Mouse (Mus musculus) C2C12 (cell line): Measurements from ENCODE around the gene Zbtb16. TPM values are rescaled to one million over a fixed set of nuclear protein-coding genes. Genes with fewer than 3 reads are reported as not detected.

Experiments
- H3K27me3 ChIP-seq: one replicate; pipeline ENCODE4 v1.6.1; 2011; ENCODE audit not compliant: control insufficient read depth, insufficient read depth, insufficient read length
- H3K36me3 ChIP-seq: one replicate; pipeline ENCODE4 v1.6.1; 2011; ENCODE audit not compliant: control insufficient read depth, insufficient read depth
- H3K4me3 ChIP-seq: one replicate; pipeline ENCODE4 v1.5.1; 2011; ENCODE audit warnings: mild to moderate bottlenecking, control low read depth; ENCODE audit not compliant: poor library complexity, insufficient read depth, severe bottlenecking
- H3K79me2 ChIP-seq: one replicate; pipeline ENCODE4 v1.6.1; 2011; ENCODE audit not compliant: control insufficient read depth, insufficient read depth
- H3K79me3 ChIP-seq: one replicate; pipeline ENCODE4 v1.6.1; 2011; ENCODE audit warnings: low read depth, control low read depth
- H3ac ChIP-seq: one replicate; pipeline ENCODE3; 2011; ENCODE audit warnings: low read depth; ENCODE audit not compliant: control insufficient read depth, insufficient read length
- CEBPB ChIP-seq: IDR thresholded peaks from one replicate; pipeline ENCODE4 v1.6.1; 2011; ENCODE audit warnings: low read depth, mild to moderate bottlenecking, control low read depth, moderate library complexity
- CTCF ChIP-seq: IDR thresholded peaks from one replicate; pipeline ENCODE4 v1.5.1; 2011; ENCODE audit not compliant: control insufficient read depth, insufficient read depth, insufficient read length
- FOSL1 ChIP-seq: IDR thresholded peaks from one replicate; pipeline ENCODE4 v1.8.0; 2011; ENCODE audit warnings: mild to moderate bottlenecking, low read length; ENCODE audit not compliant: poor library complexity, insufficient read depth, severe bottlenecking
- MAX ChIP-seq: IDR thresholded peaks from one replicate; pipeline ENCODE4 v1.6.1; 2011; ENCODE audit warnings: mild to moderate bottlenecking, control low read depth
- MYOD1 ChIP-seq: IDR thresholded peaks from one replicate; pipeline ENCODE4 v1.6.1; 2011; ENCODE audit warnings: low read depth; ENCODE audit not compliant: control insufficient read depth, insufficient read length
- MYOG ChIP-seq: IDR thresholded peaks from one replicate; pipeline ENCODE4 v1.6.1; 2011; ENCODE audit not compliant: control insufficient read depth, insufficient read length; ENCODE audit errors: extremely low read depth
- USF1 ChIP-seq: IDR thresholded peaks from one replicate; pipeline ENCODE4 v1.6.1; 2011; ENCODE audit warnings: low read depth, mild to moderate bottlenecking, control low read depth, moderate library complexity
- polyA plus RNA-seq: library from polyadenylated mRNA; unstranded; fragments of >200 nt; fragmentation: generic; extraction: Trizol; gene quantifications from one replicate; pipeline ENCODE4 v1.2.1, GENCODE M21; 2012; ENCODE audit warnings: missing spikeins

Zbtb16 gene
- polyA plus RNA-seq, 1 experiment = not detected

- Histone ChIP-seq H3K27me3 (no peaks in the 10 kb centered on the region), H3K79me2 (no peaks in the 10 kb centered on the region), H3K36me3 (no peaks in the 10 kb centered on the region), H3K79me3 (no peaks in the 10 kb centered on the region), H3K4me3 (no peak overlapping the region), H3ac (no peak overlapping the region)
- peak; percentile 22 for TF ChIP-seq MYOD1
- no peak for TF ChIP-seq USF1
- TF ChIP-seq MYOG = no peak
- TF ChIP-seq CTCF = peak; percentile 54
Observed at GRCm38 (mm10) chr9:48860526-48860845, 24.5 kb upstream of the Zbtb16 start.

- Histone ChIP-seq H3ac (no peak overlapping the region), H3K27me3 (no peaks in the 10 kb centered on the region)
- TF ChIP-seq CEBPB (no peak), MAX (no peak), MYOD1 (no peak), USF1 (no peak), FOSL1 (no peak), MYOG (no peak)
Observed at GRCm38 (mm10) chr9:48859828-48860525, 24.0 kb upstream of the Zbtb16 start.

GRCm38 (mm10) chr9:48857944-48858343, 21.9 kb upstream of the Zbtb16 start:
- TF ChIP-seq MYOD1 (no peak), CEBPB (no peak), MYOG (no peak), FOSL1 (no peak), USF1 (no peak), MAX (no peak), CTCF (no peak)
- Histone ChIP-seq H3K4me3 (no peak overlapping the region), H3K79me2 (no peaks in the 10 kb centered on the region), H3K27me3 (no peaks in the 10 kb centered on the region), H3K36me3 (no peaks in the 10 kb centered on the region), H3K79me3 (no peaks in the 10 kb centered on the region), H3ac (no peak overlapping the region)

More at GRCm38 (mm10) chr9:48859828-48860525, 24.0 kb upstream of the Zbtb16 start:
- no peak overlapping the region for H3K4me3 ChIP-seq
- no peaks in the 10 kb centered on the region for H3K36me3 ChIP-seq
- no peaks in the 10 kb centered on the region for H3K79me2 ChIP-seq
- H3K79me3 ChIP-seq = no peaks in the 10 kb centered on the region

GRCm38 (mm10) chr9:48856240-48856639, 20.2 kb upstream of the Zbtb16 start:
- Histone ChIP-seq H3ac (no peak overlapping the region), H3K27me3 (no peaks in the 10 kb centered on the region), H3K79me3 (no peaks in the 10 kb centered on the region), H3K36me3 (no peaks in the 10 kb centered on the region), H3K79me2 (no peaks in the 10 kb centered on the region), H3K4me3 (no peak overlapping the region)
- TF ChIP-seq CEBPB (no peak), USF1 (no peak), FOSL1 (no peak), CTCF (no peak), MYOG (no peak), MAX (no peak), MYOD1 (no peak)

DNA sequence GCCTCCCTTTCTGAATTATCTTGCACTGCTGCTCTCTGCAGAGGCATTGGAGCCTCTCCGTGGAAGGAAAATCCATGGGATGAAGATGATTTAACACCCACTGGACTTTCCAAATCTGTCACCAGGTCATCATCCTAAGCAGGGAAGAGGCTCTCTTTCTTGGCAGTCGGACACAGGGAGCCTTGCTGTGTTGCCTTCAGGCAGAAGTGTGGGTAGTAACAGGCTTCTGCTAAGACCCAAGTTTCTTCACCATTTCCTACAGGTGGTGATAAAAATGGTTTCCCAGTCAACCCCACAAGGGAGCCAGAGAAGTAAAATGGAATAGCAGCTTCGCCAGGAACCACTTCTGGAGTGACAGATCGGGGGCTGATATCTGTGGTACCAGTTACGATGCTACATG, 13.5 kb upstream of the Zbtb16 start:
- TF ChIP-seq MAX (no peak), CEBPB (no peak), USF1 (no peak), FOSL1 (no peak), MYOD1 (no peak), MYOG (no peak)
- Histone ChIP-seq H3K79me3 (no peaks in the 10 kb centered on the region), H3K36me3 (no peaks in the 10 kb centered on the region), H3K4me3 (no peak overlapping the region), H3ac (no peak overlapping the region), H3K79me2 (no peaks in the 10 kb centered on the region), H3K27me3 (no peaks in the 10 kb centered on the region)

DNA sequence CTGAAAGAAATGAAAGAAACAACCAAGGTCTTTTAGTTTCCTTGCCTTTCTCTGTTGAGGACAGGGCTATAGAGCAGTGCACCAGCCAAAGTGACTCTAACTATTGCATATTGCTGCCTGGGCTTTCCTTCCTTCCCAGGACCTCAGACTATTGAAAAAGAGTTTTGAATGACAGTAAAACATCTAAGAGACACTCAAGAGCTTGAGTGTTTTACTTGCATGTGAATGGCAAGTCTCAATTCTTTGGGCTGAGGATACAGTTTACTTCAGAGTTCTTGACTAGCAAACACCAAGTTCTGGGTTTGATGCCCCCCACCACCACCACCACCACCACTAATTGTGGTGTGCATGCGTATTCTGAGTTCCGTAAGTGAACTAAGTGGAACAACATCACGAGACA, 3.5 kb upstream of the Zbtb16 start:
- no peaks in the 10 kb centered on the region for H3K79me3 ChIP-seq
- peaks cover 35% of the 10 kb centered on the region for H3K27me3 ChIP-seq
- TF ChIP-seq FOSL1 (no peak), USF1 (no peak), MYOD1 (no peak), CEBPB (no peak), CTCF (no peak), MYOG (no peak), MAX (no peak)
- H3ac ChIP-seq = no peak overlapping the region
- H3K4me3 ChIP-seq = no peak overlapping the region
- H3K79me2 ChIP-seq = no peaks in the 10 kb centered on the region
- no peaks in the 10 kb centered on the region for H3K36me3 ChIP-seq
